Mouse (Mus musculus): ENCODE data around the gene Htra3.

Gene Htra3

DNA sequence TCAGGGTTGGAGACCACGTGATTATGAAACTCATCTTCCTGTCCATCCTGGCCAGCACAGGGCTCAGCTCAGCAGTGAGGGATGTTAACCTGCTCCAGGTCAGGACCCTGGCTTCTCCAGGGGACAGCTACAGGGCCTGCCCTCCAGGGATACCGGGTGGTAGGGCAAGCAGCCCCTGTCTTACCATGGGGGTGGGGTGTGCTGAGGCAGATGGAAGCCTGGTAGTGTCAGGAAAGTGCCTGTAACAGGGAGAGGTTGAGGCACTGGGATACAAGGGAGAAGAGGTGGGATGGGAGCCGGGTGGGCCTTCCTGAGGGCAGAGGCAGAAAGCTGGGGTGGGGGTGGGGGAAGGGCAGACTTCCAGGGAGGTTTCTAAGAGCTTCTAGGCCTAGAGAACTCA, 27.3 kb downstream of the Htra3 start:
- no peak for DNase-seq

- no peak for DNase-seq
These were observed 31.4 kb downstream of the Htra3 start for GRCm38 (mm10) chr5:35648230-35648629.

DNA sequence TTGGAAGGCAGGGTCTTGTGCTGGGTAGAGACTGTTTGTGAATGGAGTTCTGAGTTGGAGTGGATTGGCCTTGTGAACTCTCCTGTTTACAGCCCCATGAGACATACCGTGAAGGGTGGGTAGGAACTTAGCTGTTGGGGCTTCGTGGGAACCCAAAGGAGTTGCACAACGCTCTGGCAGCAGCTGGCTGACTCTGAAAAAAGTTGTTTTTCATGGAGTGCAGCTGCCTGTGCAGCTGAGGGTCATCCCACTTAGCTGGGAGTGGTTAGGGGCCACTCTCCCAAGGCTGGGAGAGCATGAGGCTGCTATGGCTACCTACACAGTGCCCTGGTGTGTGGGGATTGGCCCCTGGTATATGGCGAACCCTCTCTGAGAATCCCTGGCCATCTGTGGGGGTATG, 32.0 kb downstream of the Htra3 start:
- peak; percentile 66 for DNase-seq

DNA sequence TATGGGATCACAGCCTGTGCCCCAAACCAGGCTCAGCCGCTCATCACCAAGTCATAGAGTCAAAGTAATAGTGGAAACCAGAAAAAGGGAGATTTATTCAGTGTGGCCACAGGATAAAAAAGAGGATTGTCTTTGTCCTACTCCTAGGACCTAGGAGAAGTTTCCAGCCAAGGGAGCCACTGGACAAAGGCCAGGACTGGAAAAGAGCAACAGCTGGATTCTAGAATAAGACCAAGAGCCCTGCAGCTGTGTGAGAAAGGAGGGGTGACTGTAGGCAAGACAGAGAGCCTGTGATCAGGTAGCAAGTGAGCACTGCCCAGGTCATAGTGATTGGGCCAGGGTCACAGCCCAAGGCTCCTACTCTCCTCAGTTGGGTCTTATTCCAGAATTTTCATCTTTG, 32.7 kb downstream of the Htra3 start:
- peak; percentile 52 for DNase-seq

DNA sequence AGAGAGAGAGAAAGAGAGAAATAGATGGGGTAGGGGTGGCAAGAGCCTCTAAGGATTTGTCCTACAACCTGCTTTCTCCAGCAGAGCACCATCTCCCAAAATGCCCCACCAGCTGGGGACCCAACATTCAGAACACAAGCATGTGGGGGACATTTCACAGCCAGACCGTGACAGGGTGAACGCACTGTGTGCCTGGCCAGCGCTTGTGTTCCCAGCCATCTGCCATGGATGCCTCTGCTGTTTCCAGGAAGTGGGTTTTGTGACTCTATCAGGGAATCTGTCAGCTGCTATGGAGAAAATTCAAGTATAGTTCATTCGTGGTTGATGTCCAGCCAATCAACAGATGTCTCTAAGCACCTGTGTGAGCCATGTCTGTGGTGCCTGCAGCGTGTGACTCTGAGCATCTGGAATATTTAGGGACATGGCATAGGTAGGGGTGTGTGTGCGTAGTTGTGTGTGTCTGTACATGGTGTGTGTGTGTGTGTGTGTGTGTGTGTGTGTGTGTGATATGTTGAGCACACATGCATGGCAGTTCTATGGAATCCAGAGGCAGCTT, 33.6 kb downstream of the Htra3 start:
- DNase-seq = no peak

DNA sequence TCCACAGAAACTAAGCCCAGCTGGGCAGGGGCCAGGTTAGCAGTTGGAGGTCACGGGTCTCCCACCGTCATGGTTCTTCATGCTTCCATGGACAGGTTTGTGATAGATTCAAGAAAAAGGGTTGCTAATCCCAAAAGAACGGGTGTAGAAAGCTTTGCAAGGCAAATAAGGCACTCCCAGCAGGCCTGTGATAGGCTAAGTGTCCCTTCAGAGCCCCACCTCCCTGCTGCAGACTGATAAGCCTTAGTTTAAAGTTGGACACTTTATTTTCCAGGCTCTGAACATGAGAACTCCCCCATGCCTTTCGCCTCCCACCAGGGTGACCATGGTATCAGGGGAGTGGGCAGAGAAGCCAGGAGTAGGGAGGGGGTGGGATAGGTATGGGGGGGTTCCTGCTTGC, 35.5 kb downstream of the Htra3 start:
- DNase-seq = no peak

DNA sequence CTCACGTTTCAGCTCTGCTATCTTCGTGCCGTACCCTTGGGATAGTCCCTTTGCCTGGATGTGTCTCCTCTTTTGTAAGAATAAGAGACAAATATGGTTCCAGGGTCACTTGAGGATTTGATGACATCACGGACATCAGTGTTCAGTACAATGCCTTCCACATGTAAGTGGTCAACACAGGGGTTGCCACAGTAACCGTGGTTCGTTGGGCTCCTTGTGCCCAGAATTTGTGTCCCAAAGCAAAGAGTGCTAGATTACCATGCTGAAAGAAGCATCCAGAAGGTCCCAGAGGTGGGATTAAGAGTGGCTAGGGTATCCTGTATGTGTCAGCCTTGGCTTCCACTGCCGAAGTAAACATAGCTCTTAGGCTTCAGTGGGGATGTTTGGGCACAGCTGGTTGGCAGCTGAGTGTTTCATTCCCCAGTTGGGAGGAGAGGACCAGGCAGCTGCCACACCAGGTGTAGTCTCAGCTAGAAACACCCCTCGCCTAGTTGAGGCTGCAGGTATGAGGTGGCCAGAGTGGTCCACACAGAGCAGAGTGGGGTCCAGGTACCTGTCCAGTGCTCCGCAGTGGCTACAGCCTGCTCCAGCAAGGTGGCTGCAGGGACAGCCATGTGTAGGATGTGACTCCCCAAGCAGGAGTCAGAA, 36.1 kb downstream of the Htra3 start:
- DNase-seq = no peak

GRCm38 (mm10) chr5:35641961-35642584, 37.5 kb downstream of the Htra3 start:
- DNase-seq = peak; percentile 56

DNA sequence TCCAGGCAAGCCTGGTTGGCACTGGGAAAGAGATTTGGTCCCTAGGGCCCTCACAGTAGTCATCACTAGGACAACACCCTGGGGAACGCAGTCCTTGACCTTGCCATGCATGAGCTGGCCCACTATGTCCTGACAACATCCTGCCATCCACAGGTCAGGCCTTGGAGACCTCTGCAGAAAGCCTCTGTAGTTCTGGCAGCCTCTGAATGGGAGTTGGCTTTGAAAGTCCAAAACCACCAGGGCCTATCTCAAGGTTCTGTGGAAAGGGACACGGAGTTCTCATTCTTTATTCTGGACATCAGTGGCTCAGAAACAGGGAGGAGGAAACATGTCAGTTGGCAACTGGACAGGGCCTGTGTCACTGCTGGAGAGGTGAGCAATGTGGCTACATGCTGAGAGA, 43.6 kb downstream of the Htra3 start:
- DNase-seq = peak; percentile 37

DNA sequence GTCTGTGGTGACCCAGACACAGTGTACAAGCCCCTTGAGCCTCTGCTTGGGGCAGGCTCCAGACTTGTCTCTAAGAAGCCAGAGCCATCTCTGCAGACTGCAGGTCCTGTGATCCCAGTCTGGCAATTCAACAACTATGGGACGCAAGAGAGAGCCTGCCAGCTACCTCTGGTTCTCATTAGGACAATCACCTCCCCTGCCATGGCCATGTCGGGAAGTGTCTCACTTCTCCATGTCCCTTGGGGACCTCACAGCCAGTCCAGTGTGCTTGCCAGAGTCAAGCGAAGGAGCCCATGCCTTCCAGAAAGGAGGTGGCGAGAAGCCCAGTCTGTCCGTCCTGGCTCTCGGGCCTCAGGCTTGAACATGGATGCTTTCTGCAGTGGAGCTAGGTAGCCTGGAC, 46.7 kb downstream of the Htra3 start:
- DNase-seq = no peak

DNA sequence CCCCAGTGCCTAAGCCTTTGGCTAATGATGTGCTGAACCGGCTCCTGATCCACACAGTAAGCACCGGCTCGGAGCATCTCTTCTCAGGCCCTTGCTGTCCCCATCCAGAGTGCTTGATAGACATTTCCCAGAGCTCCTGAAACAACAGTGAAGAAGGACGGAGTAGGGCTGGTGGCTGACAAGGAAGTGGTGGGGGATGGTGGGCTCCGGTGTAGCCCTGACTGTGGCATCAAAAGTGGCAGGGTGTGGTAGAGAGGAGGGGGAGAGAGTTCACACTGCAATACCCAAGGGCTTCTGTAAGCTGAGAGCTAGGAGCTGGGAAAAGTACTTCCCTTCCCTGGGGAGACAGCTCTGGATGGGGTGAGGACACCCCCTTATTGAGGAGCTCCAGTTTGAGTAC, 47.8 kb downstream of the Htra3 start:
- DNase-seq = no peak

DNA sequence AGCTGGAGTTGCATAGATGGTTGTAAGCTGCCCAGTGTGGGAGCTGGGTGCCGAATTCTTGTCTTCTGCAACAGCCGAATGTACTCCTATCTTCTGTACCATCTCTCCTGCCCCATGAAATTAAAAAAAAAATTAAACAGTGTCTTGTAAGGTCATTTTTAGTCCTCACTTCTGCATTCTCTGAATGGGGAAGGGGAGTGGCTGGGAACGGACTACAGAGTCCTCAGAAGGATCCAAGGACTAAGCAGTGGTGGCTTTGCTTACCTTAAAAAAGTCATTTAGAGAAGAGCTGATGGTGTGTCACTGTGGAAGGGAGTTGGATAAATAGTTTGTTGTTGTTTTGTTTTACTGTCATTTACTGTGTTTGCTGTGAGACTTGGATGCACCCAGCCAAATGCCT, 48.4 kb downstream of the Htra3 start:
- no peak for DNase-seq

DNA sequence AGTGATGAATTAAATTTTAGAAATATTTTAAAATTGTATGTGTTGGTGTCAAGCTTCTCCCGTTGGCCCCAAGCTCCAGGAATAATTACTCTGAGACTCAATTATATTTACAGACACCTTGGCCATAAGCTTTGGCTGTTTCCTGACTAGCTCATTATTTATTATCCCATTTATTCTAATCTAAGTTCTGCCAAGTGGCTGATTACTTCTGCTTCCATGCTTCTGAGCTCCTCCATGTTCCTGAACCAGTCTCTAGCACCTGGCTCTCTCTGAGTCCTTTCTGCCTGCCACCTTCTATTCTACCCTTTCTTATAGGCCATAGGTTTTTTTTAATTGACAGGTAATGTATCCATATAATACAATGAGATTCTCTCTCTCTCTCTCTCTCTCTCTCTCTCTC, 48.9 kb downstream of the Htra3 start:
- no peak for DNase-seq

- no peak for DNase-seq
These were observed 50.2 kb downstream of the Htra3 start for GRCm38 (mm10) chr5:35629333-35629732.

DNA sequence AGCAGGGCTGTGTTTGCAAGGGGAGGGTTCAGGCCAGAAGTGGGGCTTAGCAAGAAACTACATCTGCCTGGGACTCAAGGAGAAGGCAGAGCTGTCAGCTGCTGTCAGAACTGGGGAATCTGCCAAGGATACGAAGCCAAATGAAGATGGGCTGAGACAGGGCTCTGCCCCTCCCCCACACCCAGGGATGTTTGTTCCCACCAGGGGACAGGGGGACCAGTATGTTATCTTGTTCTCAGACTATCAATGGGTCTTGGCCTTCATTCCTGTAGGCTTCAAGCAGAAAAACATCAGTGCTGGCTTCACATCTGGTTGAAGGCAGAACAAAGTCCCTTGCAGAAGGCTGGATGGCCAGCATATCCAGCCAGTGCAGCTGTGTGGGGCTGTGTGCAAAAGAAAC, 50.9 kb downstream of the Htra3 start:
- peak; percentile 67 for DNase-seq

- DNase-seq = no peak
These were observed 52.2 kb downstream of the Htra3 start for GRCm38 (mm10) chr5:35627307-35627840.

DNA sequence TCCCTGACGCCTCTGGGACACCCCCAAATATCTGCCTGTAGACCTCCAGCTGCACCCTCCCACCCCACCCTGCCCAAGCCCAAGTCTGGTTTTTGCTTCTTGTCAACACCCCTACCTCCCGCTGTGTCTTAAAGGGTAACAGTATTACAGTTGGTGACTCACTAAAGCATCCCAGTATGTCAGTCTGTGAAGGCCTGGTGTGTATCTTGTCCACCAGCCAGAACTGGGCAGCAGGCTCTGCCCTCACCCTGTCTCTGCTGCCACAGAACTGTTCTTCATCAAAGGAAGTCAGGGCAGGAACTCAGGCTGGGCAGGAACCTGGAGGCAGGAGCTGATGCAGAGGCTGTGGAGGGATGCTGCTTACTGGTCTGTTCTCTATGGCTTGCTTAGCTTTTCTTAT, 53.2 kb downstream of the Htra3 start:
- DNase-seq = no peak

GRCm38 (mm10) chr5:35624751-35625239, 54.8 kb downstream of the Htra3 start:
- DNase-seq = peak; percentile 69

DNA sequence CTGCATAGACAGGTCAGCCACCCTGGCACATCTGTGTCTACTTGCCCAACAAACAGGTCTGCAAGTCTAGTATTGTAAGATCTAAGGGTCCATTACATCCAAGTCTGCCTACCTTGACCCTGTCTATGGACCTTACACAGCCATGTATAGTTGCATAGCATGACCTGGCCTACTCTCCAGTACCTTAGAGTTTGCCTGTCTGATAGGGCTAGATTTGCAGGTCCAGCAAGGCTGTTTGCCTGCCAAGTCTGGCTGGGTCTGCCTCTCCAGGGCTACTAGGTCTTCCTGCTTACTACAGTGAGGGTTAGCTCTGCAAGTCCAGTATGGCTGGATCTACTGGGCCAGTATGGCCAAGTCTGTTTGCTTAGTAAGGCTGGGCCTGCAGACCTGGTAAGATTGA, 55.8 kb downstream of the Htra3 start:
- DNase-seq = no peak

DNA sequence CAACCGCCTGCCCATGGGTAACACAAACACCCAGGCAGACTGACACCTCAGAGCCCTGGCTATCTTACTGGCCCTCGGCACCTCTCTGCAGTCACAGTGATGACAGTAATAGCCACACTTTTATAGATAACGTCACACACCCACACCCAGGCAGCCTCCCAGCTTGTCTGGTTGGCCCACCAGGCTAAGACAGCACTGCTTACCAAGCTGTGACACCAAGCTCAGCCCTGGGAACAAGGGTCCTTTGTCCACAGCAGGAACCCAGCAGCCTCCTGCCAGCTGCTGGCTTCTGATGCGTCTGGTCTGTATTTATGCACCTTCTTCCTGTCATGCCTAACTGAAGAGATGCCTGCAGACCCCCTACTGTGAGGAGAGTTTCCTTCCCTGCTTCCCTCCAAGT, 58.5 kb downstream of the Htra3 start:
- no peak for DNase-seq

DNA sequence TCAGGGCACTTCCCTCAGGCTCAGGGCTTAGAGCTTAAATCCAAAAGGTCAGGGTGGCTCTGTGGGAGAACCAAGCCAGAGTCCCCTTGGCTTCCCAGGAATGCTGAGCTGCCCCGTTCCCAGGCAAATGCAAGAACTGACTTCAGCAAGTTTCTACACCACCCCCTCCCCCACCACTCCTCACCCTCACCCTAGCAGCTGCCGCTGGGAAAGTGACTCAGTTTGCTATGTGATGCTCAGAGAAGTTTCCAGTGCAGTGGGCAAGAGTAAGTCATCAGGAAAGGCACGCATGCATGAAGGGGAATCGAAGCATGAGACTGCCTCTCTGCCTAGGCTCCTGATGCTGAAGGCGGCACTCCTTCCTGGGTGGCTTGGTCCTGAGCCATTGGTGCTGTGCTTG, 62.6 kb downstream of the Htra3 start:
- DNase-seq = no peak

- DNase-seq = no peak
These were observed 66.9 kb downstream of the Htra3 start for GRCm38 (mm10) chr5:35612722-35613121.

GRCm38 (mm10) chr5:35611900-35612299, 67.7 kb downstream of the Htra3 start:
- no peak for DNase-seq

- DNase-seq = no peak
These were observed 68.4 kb downstream of the Htra3 start for GRCm38 (mm10) chr5:35611170-35611569.

Measured in lung, postnatal 14 days (tissue).